Mouse (Mus musculus) adipocyte (in vitro differentiated cells): ENCODE results near the gene Dydc2.
A peak's percentile ranks its signal among the peaks of the same experiment; 100 is the strongest.
"Not testable (repeated sequence)": the region's sequence is repeated elsewhere in the genome, so short reads cannot be mapped to it uniquely, and the experiment has no call there.

Experiments used
- DNase-seq: peaks from one replicate; pipeline ENCODE4 v3.0.0-alpha.2; 2016; ENCODE audit warnings: low spot score

The Dydc2 gene

DNA sequence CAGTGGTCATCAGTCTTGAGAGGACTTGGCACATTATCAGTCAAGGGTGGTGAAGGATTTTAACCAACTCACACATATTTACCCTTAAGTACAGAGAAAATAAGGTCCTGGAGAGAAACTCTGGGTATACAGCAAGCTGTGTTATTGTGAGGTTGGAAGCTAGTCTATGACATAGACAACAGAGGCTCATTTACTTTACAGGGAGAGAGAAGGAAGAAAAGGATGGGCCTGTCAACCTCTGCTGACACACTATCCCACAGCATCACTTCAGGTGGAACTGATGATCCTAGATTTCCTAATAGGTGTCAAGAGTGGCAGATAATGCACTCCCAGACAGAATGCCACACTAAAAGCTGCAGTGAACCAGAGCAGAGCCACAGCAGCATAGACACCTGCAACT is at the start of gene Dydc2:
TSS of gene Dydc2 (minus strand) at position 101 of the 400 bp plus-strand sequence.
- no peak for DNase-seq

DNA sequence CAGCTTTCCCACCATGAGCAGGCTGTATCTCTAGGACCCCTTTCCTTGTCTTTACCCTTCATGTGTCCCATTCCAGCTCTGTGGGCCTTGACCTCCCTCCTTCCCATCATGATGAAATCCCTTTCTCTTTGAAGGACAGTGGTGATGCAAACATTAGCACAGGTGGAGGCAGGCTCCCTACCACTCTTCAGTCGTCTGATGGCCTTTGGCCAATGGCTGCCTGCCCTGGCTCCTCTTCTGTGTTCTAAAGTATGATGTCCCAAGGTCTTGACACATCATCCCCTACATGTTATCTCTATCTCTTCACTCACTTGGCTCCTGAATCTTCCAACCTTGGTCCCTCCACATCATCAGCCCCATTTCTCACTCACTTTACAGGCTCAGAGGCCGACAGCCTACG is 47.3 kb upstream of the Dydc2 start:
- no peak for DNase-seq

DNA sequence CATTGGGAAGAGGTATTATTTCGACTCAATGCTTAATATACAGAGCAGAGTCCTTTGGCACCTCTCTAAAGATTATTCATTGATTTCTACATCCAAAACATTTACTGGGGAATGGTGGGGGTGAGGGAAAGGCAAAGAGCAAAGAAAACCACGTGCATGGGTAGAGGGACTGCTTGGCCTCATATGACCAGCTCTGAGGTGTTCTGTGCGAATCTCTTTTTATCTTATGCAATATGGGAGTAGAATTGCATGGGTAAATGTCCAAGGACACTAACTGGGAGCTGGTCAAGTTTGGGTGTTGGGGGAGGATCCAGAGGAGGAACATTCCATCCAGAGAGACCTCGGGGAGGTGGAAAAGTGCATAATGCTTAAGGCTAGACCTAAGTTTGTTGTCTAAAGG is 43.9 kb upstream of the Dydc2 start:
- no peak for DNase-seq

DNA sequence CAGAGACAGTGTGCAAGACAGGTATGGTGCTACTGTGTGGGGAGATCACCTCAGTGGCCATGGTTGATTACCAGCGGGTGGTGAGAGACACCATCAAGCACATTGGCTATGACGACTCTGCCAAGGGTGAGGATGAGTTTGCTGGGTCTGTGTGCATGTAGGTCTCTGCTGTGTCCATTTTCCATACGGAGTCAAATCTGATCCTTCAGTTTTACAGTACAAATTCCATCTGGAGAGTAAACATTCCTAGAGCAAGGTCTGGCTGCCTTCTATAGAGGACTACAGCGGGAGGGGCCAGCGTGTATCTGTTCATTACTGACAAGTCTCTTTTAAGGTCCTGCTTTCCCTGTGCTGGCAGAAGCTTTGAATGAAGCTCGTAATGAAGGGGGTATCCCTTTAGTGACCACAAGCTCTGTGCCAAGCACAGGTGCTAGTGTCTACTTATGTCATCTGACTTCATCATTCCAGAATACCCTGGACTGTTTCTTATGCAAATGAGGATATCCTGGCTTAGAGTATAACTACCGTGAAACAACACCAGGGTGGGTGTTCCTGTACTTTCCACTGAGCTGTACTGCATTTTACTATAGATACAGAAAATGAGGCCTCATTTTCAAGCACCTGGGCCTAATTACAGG is 42.1 kb upstream of the Dydc2 start:
- DNase-seq: no peak

DNA sequence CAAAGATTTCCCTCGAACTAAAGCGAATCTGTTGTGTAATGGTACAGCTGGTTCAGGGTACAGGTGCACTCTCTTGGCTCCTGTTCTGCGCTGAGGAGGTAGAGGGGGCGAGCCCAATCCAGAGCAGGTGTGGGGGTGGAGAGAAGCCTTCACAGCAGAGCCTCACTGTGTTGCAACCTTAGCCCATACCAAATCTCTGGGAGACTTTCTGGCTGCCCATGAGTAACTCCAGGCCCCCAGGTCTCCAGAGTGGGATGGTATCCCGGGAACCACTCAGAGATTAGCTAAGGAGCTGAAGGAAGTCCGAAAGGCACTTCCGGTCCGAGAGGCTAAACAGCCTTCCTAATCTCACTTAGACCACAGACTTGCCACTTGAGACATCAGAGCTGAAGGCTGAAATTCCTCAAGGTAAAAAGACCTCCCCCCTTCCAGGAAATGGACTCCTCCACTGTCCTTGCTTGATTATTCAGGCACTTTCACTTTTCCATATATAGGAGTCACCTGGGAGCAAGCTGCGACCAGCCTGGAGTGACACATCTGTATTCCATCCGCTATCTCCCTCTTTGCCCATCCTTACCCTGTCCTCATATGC is 35.9 kb upstream of the Dydc2 start, which contains the start of gene Mat1a:
TSS of gene Mat1a (plus strand) at position 183 of the 592 bp plus-strand sequence.
- no peak for DNase-seq

DNA sequence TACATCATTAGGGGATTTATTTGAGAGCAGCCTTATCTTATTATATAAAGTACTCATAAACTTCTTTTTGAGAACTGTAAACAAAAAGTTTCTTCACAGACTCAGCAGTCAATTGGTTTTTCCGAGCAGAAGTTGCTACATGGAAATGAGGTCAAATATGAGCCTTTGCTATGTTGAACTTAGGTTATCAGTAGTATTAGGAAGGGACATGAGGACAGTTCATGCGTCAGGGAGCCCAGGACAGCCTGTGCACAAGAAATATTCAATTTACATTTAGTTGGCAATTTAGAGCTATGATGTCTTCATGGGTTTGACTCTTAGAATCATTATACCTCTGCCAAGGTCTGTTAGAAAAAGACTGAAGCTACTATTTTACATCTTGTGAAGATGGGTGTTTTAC is 33.3 kb upstream of the Dydc2 start:
- no peak for DNase-seq

DNA sequence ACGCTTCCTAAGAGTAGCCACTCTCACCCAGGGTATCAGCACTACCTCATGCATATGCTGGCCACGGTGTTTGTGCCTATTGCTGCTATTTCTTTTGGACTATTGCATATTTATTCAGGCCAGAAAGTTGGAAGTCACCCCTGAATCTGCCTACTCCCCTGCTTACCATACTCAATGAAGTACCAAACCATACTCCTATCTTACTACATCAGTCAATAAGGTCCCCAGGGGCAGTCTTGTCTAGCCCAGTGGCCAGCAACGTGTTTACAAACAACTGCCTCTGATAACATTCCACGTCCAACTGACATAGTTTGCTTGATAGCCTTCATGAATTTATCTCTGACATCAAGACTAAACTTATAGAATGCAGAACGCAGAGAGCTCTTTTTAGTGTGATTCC is 32.2 kb upstream of the Dydc2 start:
- DNase-seq: no peak

DNA sequence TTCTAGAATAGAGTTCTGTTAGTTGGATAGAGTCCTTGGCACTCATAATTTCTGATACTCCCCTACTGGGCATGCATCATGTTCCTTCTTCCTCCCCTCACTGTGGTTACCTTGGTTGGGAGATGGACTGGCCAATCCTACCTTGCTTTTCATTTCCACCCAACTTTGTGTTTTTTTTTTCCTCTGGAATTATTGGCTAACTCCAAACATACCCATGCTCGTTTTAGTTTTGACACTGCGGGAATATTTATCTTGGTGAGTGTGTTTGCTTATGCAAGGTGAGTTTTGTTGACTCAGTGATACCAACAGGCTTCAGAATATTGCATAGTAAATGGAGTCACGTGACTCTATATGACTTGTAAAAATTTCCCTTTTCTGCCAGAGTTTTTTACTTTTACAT is 31.7 kb upstream of the Dydc2 start:
- no peak for DNase-seq

DNA sequence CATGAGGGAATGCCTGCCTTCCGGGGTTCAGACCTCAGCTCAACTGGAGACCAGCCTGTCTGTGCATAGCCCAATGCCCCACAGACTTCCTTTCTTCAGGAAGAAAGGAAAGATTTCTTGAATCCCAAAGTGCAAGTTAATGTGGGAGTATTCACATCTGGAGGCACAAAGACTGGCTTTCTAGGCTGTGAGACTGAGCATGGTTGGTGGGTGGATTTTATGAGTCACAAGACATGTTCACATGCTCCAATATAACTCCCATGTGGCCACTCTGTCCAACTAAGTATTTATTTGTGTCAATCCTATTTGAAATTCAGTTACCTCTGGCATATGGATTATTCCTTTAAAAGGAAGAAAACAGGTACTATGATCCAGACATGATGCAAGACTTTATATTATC is 29.7 kb upstream of the Dydc2 start:
- no peak for DNase-seq

DNA sequence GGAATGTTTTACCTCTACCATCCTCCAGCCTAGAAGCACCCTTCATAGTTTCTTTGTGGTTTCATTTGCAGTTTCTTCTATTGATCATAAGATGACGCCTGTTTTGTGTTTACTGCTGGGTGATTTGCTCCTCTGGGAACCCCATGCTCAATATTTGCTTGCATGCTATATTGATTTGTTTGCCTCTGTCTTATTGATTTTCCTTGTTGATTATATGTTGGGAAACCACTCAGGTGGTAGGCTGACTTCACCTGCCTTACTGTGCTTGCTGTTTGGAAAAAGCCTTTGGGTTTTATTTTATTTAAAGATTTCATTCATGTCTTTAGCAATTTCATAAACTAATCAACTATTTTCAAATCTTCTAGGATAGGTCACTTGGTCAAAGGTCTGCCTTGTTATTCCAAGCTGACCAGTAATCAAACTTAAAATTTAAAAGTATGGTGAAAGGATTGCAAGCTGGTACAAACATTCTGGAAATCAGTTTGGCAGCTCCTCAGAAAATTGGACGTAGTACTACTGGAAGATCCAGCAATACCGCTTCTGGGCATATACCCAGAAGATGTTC is 27.4 kb upstream of the Dydc2 start:
- DNase-seq: no peak

DNA sequence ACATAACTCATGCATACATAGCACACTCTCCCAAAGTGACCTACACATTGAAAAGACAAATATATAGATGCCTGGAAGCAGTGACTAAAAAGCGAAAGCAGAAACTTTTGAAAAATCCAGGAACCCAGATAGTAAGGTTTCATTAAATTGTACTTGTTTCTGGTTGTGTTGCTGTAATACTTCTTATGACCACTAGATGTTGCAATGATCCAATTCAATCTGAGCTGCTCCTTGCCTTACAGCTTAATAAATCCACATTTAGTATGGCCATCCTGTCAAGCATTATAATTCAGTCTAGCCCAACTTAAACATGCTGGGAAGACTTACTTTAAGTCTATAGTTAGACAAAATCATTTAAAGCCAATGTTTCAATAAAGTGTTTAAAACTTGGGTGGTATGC is 25.1 kb upstream of the Dydc2 start:
- peak; percentile 5 for DNase-seq

DNA sequence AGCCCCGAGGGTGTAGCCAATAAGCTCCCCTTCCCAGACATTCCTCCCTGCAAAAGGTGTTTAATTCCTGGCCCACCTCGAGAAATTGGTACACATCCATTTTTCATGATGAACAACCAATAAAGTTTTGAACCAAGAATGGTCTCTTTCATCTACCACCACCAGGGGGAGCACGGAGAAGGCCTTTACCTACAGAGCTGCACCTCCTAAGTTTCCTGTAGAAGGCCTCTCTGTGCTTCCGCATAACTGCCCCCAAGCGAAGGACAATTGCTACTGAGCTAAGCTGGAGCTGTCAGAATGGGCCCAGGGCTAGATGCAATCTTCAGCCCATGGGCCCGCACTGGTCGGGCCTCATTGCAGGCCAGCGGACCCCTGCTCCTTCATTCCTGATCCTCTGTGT is 21.8 kb upstream of the Dydc2 start:
- DNase-seq: no peak

DNA sequence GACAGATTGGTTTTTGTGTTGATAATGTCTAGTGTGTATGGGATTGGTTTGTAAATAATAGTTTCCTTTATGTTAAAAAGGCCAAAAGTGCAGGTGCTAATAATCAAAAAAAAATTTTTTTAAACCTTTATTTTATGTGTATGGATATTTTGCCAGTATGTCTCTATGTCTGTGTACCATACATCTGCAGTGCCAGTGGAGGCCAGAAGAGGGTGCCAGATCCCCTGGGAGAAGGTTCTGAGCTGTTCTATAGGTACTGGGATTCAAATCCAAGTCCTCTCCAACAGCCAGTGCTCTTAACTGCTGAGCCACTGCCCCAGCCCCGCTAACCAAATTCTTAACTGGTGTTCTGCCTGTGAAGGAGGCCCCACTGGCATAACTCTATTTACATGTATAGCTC is 18.5 kb upstream of the Dydc2 start:
- DNase-seq: no peak

DNA sequence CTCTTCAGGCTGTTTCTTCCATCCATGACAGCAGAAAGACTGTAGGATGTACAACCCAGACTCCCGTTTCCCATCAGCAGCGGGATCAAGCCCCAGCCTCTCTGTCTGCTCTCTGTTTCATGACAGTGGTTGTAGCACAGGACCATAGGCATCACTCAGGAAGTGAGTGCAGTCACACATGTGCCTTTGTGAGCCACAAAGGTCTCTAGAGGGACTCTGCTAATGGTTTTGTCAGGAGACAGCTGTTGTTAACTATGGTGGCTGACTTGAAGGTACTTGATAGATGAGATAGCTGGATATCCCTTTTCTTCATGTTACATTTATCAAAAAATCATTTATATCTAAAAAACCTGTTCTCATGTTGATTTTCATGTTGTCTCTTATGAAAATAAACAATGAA is 13.4 kb upstream of the Dydc2 start:
- DNase-seq: no peak

DNA sequence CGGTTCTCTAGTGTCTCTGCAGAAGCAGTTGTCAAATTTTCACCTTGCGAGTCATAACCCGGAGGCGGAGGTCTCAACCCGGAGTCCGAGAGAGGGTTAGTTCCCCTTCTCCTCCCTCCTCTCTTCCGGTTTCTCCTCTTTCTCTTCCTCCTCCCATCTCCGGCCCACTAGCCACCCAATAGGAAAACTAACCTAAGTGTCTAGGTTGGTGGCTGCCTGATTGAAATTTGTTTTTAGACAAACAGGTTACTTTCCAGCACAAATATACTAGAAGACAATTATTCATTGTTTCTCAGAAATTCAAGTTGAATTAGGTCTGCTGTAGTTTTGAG is 3.9 kb upstream of the Dydc2 start:
- no peak for DNase-seq

DNA sequence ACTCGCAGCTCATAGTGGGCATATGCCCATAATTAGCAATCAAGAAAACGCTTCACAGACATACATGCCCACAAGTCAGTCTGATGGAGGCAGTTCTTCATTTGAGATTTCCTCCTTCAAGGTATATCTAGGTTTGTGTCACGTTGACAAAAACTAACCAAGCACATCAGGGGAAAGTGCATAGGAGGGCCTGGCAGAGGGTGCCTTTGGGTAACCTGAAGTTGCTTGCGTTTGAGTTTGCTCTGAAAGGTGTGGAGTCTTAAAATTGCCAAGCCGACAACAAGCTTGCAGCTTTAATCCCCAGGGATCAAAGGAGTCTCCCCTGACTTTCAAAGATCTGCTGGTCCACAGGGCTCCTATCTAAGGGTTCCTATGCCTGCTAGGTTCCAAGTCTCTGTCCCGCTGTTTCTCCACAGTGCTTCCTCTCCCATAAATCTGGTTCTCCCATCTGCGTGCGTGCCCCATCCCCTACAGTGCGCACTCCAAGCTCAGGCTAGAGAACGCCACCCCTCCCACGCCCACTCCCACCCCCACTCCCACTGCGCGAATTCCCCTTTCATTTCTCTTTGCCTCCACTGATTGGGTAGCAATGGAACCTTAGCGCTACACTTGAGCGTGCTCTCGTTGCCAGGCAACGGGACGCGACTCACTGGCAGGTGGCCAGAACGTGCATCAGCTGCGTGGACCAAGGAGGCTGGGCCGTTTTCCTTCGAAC is 3.4 kb upstream of the Dydc2 start, which contains the start of gene Dydc1:
TSS of gene Dydc1 (plus strand) at position 683 of the 715 bp plus-strand sequence.
- no peak for DNase-seq

DNA sequence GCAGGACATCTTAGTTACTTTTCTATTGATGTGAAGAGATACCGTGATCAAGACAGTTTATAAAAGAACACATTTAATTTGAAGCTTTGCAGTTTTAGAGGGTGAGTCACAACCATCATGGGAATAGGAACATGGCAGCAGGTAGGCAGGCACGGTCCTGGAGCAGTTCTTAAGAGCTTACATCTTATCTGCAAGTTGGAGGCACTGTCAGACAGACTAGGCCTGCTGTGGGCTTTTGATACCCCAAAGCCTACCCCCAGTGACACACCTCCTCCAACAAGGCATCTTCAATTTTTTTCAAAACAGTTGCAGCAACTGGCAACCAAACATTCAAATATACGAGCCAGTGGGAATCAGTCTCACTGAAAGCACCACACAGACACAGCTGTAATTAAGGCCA is 1.3 kb upstream of the Dydc2 start:
- DNase-seq: no peak

DNA sequence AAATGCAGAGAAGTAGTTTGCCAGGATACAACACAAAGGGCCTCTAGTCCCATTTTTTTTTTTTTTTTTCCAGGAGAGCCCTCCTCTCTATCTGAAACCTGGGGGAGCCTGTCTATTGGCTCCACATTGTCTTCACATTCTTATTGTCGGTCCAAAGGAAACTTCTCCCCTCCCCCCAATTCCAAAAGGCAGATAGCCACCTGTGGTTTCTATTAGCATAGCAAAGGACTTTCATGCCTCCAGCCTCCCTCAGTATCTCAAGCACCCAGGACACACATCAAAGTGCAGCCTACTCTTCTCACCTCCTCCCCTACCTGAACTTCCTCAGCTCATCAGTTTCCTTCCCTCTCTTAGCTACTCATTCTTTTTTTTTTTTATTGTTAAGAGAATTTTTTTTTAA is 2.6 kb downstream of the Dydc2 start:
- DNase-seq: no peak

DNA sequence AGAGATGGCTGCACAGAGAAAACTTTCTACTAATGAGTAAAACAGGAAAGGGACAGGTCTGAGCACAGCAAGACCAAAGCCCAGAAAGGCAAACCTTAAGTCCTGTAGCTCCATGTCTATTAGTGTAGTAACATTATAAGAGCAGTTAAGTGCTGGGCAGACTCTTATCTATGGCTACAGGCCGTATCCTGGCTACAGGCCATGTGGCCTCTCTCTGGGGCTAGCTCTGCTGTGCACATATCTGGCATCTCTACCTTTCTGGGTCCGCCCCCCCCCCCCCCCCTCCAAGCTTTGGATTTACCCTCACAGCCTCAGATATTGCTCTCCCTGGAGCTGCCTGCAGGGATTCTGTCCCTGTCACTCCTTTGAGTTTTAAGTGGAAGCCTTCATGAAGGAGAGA is 3.8 kb downstream of the Dydc2 start:
- DNase-seq: no peak

DNA sequence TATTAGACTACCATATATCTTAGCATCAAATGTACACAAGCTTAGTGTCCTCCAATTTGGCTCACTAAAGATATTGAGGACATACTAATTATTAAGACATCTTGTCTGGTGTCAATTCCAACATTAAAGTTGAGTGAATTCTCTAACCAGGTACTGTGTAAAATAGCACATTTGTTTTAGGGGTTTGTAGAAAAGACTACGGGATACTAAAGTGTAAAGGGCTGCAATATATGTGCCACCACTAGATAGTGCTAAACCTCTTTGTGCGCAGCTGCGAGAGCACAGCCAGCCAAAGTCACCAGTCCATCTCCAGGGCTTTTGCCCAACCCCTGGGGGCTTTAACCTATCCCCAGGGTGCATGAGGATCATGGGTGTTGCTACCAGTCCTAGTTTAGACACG is 15.8 kb downstream of the Dydc2 start:
- DNase-seq: not testable (repeated sequence)

DNA sequence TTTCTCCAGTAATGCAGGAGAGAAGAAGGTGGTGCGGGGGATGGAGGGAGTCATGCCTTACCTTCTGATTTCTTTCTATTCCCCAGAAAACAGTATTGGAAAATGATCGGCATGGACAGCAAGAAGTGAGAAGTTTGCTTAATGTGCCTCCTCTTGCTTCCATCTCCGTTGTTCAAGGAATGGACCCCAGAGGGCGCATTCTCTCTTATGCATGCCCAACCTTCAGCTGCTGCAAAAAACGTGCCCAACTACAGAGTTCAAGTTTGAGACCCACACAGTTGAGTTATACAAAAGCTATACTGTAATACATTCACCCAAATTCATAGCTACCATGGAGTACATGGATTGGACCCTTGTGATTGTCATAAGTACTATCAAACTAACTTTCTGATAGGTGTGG is 16.5 kb downstream of the Dydc2 start:
- no peak for DNase-seq

DNA sequence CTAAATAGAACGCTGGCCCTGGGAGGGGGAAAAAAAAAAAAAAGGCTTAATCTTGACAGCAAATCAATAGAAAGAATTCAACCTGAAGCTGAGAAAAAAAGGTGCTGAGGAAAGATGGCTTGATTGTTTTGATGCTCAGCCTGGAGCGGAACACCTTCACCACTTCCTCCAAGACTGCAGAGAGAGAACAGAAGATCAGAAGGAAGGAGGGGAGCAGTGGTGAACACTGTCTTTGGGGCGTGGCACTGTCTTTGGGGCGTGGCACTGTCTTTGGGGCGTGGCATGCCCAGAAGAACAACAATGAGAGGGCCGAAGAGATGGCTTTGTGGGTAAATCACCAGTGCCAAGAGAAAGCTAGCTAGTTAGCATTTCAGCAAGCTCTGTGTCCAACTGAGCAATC is 18.5 kb downstream of the Dydc2 start:
- no peak for DNase-seq

DNA sequence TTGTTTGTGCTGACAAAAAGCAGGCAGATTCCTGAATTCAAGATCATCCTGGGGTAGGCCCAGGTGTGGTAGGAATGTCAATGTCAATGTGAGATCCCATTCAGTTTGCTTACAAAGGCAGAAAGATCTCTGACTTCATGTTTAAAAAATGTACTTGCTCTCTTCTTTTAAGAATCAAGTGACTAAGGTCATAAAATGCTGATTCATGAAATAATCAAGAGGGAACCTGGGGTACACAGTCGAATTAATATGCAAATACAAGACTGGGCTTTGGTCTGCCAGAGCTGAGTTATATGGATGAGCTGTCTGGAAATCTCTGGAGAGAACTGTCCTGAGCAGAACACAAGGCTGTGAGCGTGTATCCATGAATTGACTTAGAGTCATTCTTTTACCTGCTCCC is 21.6 kb downstream of the Dydc2 start:
- DNase-seq: no peak
